Mouse (Mus musculus): ENCODE results near the gene Mpp3. TPM values are rescaled to one million over a fixed set of nuclear protein-coding genes. Genes with fewer than 3 reads are reported as not detected.
A peak's percentile ranks its signal among the peaks of the same experiment; 100 is the strongest.

The Mpp3 gene
- 15.7 and 17.8 TPM in 2 replicates for polyA plus RNA-seq (2012; rRNA removed)
- polyA plus RNA-seq (2014; fragmentation: Nextera tagmentation; extraction: Ambion mirVana), result 4.9 and 5.2 TPM in 2 replicates

DNA sequence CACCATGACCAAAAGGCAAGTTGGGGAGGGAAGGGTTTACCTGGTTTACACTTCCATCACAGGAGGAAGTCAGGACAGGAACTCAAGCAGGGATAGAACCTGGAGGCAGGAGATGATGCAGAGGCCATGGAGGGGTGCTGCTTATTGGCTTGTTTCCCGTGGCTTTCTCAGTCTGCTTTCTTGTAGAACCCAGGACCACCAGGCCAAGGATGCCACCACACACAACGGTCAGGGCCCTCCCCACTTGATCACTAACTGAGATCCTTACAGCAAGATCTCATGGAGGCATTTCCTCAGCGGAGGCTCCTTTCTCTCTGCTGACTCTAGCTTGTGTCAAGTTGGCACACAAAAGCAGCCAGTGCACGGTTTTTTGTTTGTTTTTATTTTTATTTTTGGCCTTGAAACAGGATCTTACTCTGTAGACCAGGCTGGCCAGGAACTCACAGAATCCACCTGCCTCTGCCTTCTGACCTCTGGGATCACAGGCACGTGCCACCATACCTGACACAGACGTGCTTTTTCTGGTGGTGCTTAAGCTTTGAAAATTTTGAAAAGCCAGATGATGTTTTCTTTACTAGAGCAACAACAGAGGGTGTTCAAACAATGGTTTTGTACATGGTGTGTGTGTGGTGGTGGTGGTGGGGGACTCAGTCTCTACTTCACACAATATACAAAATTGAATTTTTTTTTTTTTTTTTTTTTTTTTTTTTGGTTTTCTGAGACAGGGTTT, at the start of gene Mpp3:
TSS of gene Mpp3 (minus strand) at position 375 of the 730 bp plus-strand sequence.
- H3K4me3 ChIP-seq (replicated peaks; ENCODE audit: low read length), result peak within 1 kb of the TSS; percentile 68
- ATAC-seq (ENCODE audit: low FRiP score, low read depth), result no peak
- H3K4me2 ChIP-seq (replicated peaks; ENCODE audit: low read depth, low read length, severe bottlenecking), result peak within 1 kb of the TSS; percentile 88
- WGBS, result 74% methylated on average over 6 of the region's 6 CpGs
- no peaks in the 10 kb centered on the region for H3K27me3 ChIP-seq (ENCODE audit: control insufficient read depth, insufficient read depth, low read length)
- no peak for DNase-seq (ENCODE audit: low spot score)
- no peak for TF ChIP-seq POLR2A (IDR thresholded peaks at IDR 0.05; ENCODE audit: borderline replicate concordance, extremely low read depth, insufficient read depth, insufficient read length)
- 0 out of 2 replicates have a peak within 1 kb of the TSS, but pooled peaks have one; percentile 68 for H3K9ac ChIP-seq (ENCODE audit: low read depth, low read length, severe bottlenecking)
- H3K4me1 ChIP-seq (ENCODE audit: control insufficient read depth, insufficient read depth, low read length), result peaks cover 10% of the 10 kb centered on the region
- H3K27ac ChIP-seq (replicated peaks; ENCODE audit: low read depth, low read length), result 0 out of 2 replicates have a peak within 1 kb of the TSS, but pooled peaks have one; percentile 43
- H3K36me3 ChIP-seq (ENCODE audit: control insufficient read depth, insufficient read depth, low read length), result peaks cover under 1% of the 10 kb centered on the region; the same call in 1 of the 2 replicates
- no peaks in the 10 kb centered on the region for H3K9me3 ChIP-seq (ENCODE audit: control insufficient read depth, low read length)

DNA sequence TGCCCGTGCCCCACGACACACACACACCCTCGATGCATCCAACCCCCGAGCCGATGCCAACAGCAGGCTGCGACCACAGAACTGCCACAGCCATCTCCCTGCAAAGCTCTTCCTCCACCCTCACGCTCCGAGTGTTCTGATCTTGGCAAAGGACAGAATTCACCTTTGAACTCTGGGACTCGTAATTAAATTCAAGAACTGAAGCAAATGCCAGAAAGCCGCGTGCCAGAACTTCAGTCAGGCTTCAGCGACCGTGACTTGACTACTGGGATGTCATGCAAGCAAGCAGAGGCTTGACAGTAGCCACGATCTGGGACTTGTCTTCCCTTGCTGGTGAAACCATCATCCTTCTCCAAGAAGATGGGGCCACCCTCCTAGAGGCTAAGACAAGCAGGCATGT, 45.5 kb upstream of the Mpp3 start:
- DNase-seq (ENCODE audit: low spot score) (no peak), ATAC-seq (ENCODE audit: low FRiP score, low read depth) (no peak)
- H3K36me3 ChIP-seq (ENCODE audit: control insufficient read depth, insufficient read depth, low read length), result peaks cover 14% of the 10 kb centered on the region
- H3K27ac ChIP-seq (replicated peaks; ENCODE audit: low read depth, low read length), result no peak overlapping the region
- H3K9ac ChIP-seq (ENCODE audit: low read depth, low read length, severe bottlenecking), result no peak overlapping the region
- H3K4me2 ChIP-seq (replicated peaks; ENCODE audit: low read depth, low read length, severe bottlenecking), result no peak overlapping the region
- TF ChIP-seq POLR2A (IDR thresholded peaks at IDR 0.05; ENCODE audit: borderline replicate concordance, extremely low read depth, insufficient read depth, insufficient read length), result no peak
- whole genome bisulfite sequencing, result 79% methylated on average over 14 of the region's 14 CpGs
- no peak overlapping the region for H3K4me3 ChIP-seq (replicated peaks; ENCODE audit: low read length)
- 0 out of 2 replicates have a peak, but pooled peaks cover 4% of the 10 kb centered on the region for H3K4me1 ChIP-seq (ENCODE audit: control insufficient read depth, insufficient read depth, low read length)
- no peaks in the 10 kb centered on the region for H3K27me3 ChIP-seq (ENCODE audit: control insufficient read depth, insufficient read depth, low read length)
- H3K9me3 ChIP-seq (ENCODE audit: control insufficient read depth, low read length), result no peaks in the 10 kb centered on the region

DNA sequence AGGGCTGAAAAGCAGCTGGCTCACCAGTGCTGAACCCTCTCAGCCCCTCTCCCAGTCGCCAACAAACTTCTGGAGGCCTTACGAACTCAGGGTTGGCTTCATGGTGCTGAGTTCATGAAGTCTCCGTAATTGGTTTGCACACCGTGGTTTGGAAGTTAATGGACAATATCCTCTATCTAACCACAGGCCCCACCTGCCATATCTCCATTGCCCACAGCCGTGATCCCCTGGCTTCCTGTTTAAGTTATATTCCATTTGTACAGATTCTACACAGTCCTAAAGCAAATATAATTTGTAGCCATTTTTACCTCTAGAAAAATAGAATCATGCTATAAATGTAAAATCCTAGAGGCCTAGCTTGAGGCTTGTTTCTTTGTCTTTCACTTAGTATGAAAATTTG, 44.5 kb upstream of the Mpp3 start:
- Histone ChIP-seq H3K36me3 (ENCODE audit: control insufficient read depth, insufficient read depth, low read length) (peaks cover 6% of the 10 kb centered on the region), H3K9me3 (ENCODE audit: control insufficient read depth, low read length) (no peaks in the 10 kb centered on the region), H3K27ac (replicated peaks; ENCODE audit: low read depth, low read length) (no peak overlapping the region), H3K4me1 (ENCODE audit: control insufficient read depth, insufficient read depth, low read length) (0 out of 2 replicates have a peak, but pooled peaks cover 4% of the 10 kb centered on the region), H3K27me3 (ENCODE audit: control insufficient read depth, insufficient read depth, low read length) (no peaks in the 10 kb centered on the region), H3K4me2 (replicated peaks; ENCODE audit: low read depth, low read length, severe bottlenecking) (no peak overlapping the region), H3K9ac (ENCODE audit: low read depth, low read length, severe bottlenecking) (no peak overlapping the region), H3K4me3 (replicated peaks; ENCODE audit: low read length) (no peak overlapping the region)
- 78% methylated on average over 5 of the region's 5 CpGs for WGBS
- ATAC-seq (ENCODE audit: low FRiP score, low read depth) (no peak), DNase-seq (ENCODE audit: low spot score) (no peak)
- no peak for TF ChIP-seq POLR2A (IDR thresholded peaks at IDR 0.05; ENCODE audit: borderline replicate concordance, extremely low read depth, insufficient read depth, insufficient read length)

DNA sequence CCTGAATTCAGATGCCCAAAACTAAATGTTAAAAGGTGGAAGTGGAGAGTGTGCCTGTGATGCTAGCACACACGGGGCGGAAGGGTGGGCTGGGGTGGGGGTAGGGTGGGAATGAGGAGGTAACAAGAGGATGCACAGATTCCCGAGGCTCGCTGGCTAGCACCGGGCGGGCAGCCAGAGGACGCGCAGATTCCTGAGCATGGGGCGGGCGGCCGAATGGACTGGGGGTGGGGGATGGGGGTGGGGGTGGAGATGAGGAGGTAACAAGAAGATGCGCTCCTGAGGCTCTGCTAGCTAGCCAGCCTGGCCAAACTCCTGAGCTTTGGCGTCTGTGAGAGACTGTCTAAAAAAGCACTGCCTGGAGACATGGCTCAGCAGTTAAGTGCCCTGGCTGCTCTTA, 42.2 kb upstream of the Mpp3 start:
- DNase-seq (ENCODE audit: low spot score), result peak; percentile 7

DNA sequence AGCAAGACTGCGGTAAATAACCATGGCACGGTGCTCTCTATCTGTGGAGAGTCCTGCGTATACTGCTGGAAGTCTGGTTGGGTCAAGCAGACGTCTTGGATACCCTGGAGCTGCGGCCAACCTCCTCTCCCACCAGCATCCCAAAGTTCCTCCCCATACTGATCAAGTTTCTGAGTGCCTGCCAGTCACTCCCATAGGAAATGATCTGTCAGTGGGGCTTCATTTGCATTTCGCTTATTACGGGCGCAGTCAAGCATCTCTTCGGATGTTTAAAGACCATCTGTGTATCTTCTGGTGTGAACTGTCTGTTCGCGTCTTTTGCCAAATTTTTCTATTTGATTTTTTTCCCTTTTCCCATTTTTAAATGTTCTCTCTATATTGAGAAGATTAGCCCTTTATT, 41.4 kb upstream of the Mpp3 start:
- Histone ChIP-seq H3K4me2 (replicated peaks; ENCODE audit: low read depth, low read length, severe bottlenecking) (no peak overlapping the region), H3K9ac (ENCODE audit: low read depth, low read length, severe bottlenecking) (no peak overlapping the region), H3K27me3 (ENCODE audit: control insufficient read depth, insufficient read depth, low read length) (no peaks in the 10 kb centered on the region), H3K27ac (replicated peaks; ENCODE audit: low read depth, low read length) (no peak overlapping the region), H3K36me3 (ENCODE audit: control insufficient read depth, insufficient read depth, low read length) (peaks cover 1% of the 10 kb centered on the region; the same call in 1 of the 2 replicates), H3K9me3 (ENCODE audit: control insufficient read depth, low read length) (no peaks in the 10 kb centered on the region), H3K4me1 (ENCODE audit: control insufficient read depth, insufficient read depth, low read length) (0 out of 2 replicates have a peak, but pooled peaks cover 4% of the 10 kb centered on the region), H3K4me3 (replicated peaks; ENCODE audit: low read length) (no peak overlapping the region)
- WGBS, result 58% methylated on average over 11 of the region's 11 CpGs
- no peak for ATAC-seq (ENCODE audit: low FRiP score, low read depth)
- DNase-seq (ENCODE audit: low spot score), result no peak
- TF ChIP-seq POLR2A (IDR thresholded peaks at IDR 0.05; ENCODE audit: borderline replicate concordance, extremely low read depth, insufficient read depth, insufficient read length), result no peak

More for the DNA sequence above, 42.2 kb upstream of the Mpp3 start:
- WGBS, result 5% methylated on average over 13 of the region's 13 CpGs
- Histone ChIP-seq H3K27me3 (ENCODE audit: control insufficient read depth, insufficient read depth, low read length) (no peaks in the 10 kb centered on the region), H3K9ac (ENCODE audit: low read depth, low read length, severe bottlenecking) (peak overlapping the region; percentile 28; the same call in 1 of the 2 replicates), H3K36me3 (ENCODE audit: control insufficient read depth, insufficient read depth, low read length) (peaks cover 2% of the 10 kb centered on the region; the same call in 1 of the 2 replicates), H3K27ac (replicated peaks; ENCODE audit: low read depth, low read length) (no peak overlapping the region), H3K4me1 (ENCODE audit: control insufficient read depth, insufficient read depth, low read length) (0 out of 2 replicates have a peak, but pooled peaks cover 4% of the 10 kb centered on the region), H3K9me3 (ENCODE audit: control insufficient read depth, low read length) (no peaks in the 10 kb centered on the region), H3K4me2 (replicated peaks; ENCODE audit: low read depth, low read length, severe bottlenecking) (no peak overlapping the region; the same call in 1 of the 2 replicates), H3K4me3 (replicated peaks; ENCODE audit: low read length) (no peak overlapping the region)
- ATAC-seq (ENCODE audit: low FRiP score, low read depth), result peak; percentile 63
- no peak for TF ChIP-seq POLR2A (IDR thresholded peaks at IDR 0.05; ENCODE audit: borderline replicate concordance, extremely low read depth, insufficient read depth, insufficient read length)
